Mouse (Mus musculus): Measurements from ENCODE around the gene S100a13.

The S100a13 gene

DNA sequence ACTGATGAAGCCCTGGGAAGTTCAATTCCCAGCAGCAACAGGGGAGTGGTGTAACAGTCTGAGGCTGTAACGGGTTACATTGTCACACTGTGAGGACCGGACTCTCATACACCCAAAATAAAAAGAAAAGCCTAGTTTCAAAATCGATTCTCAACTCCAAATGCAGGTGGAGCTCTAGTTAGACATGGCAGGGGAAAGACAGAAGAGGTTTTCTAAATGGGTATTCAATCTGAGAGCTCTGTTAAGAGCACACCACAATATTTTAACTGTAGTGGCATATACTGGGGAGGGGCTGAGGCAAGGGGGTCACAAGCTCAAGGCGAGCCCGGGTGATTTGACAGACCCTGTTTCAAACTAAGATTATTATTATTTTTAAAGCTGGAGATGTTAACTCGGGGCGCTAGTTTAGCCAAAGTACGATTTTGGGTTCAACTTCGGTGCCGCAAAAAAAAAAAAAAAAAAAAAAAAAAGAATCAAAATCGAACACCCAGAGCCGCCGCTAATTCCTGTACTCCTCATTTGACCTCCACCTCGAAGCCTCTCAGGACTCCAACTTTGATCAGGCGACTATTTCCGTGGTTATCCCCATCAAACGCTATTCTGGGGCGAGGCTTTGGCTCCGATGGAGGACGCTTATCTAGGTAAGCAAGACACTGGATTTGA, 5.8 kb upstream of the S100a13 start:
- no peak for DNase-seq

- peak; percentile 100 for DNase-seq
Measured at GRCm38 (mm10) chr3:90508950-90509746, 5.1 kb upstream of the S100a13 start, which contains the start of gene Chtop. Chtop (minus strand) TSS chr3:90509498.

- no peak for DNase-seq
Measured at GRCm38 (mm10) chr3:90509747-90510123, 4.5 kb upstream of the S100a13 start.

- DNase-seq = no peak
Measured at GRCm38 (mm10) chr3:90512276-90512675, 2.0 kb upstream of the S100a13 start.

GRCm38 (mm10) chr3:90512948-90513642, 1.1 kb upstream of the S100a13 start:
- DNase-seq = no peak

- DNase-seq = peak; percentile 81
Measured at GRCm38 (mm10) chr3:90514691-90515090, 456 bp downstream of the S100a13 start.

GRCm38 (mm10) chr3:90515242-90515641, 1.0 kb downstream of the S100a13 start:
- DNase-seq = peak; percentile 68

GRCm38 (mm10) chr3:90515789-90516188, 1.6 kb downstream of the S100a13 start:
- no peak for DNase-seq

DNA sequence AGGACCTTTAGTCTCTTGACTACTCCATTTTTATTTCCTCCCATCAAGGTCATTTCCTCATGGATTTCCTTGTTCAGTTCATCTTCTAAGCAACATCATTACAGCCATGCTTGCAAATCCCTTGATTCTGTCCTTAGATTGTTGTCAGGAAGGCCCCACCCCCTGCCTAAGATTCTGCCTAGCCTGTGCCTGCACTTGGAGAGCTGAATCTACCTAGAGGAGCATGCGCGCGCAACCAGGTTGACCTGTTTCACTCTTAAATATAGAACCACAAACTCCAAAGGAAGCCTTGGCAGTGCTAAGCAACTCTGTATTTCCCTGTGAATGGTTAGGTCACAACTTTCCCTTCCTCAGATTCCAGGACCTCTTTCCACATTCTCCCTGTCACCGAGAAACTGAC, 3.5 kb downstream of the S100a13 start:
- DNase-seq = no peak

- peak; percentile 60 for DNase-seq
Measured at GRCm38 (mm10) chr3:90525421-90525820, 11.2 kb downstream of the S100a13 start.

DNA sequence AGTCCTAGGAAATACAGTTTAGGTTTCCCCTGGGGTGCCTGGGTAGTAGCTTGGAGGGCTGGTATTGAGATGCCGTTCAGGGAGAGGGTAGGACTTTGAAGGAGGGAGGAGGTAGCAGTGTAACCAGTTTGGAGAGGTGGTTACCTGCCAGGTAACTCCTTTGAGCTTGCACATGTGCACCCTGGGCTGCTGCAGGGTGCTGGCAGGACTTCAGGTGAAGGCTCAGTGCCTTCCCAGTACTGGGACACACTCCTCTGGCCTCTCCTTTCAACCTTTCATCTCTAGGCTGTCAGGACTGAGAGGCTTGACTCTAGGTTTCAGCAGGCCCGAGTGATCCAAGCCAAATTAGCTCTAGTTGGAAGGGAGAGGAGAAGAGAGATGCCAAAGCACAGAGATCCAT, 11.8 kb downstream of the S100a13 start:
- no peak for DNase-seq

GRCm38 (mm10) chr3:90526580-90526979, 12.3 kb downstream of the S100a13 start, which contains the start of gene S100a14:
S100a14 (plus strand) TSS chr3:90526856.
- peak; percentile 66 for DNase-seq

DNA sequence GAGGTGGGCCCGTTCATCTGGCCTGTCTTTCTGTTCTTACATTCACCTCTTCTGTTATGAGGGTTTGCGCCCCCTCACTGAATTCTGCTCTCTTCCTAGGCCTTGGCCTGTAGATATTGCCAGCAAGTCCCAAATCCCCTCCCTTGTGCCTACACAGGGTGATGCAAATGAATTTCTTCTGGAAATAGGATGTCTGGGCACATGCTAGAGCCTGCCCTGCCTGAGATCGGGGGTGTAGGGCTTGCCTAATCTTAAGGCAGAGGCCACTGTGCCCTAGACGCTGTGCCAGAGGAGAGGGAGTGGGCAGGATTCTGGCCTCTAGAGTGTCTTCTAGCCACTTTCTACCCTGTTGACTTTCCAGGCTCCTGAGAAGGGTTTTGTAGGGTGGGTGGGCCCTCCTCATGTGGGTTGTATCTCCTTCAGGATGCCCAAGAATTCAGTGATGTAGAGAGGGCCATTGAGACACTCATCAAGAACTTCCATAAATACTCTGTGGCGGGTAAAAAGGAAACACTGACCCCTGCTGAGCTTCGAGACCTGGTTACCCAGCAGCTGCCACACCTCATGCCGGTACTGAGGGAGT, 13.1 kb downstream of the S100a13 start:
- no peak for DNase-seq

- no peak for DNase-seq
Measured at GRCm38 (mm10) chr3:90531713-90532112, 17.5 kb downstream of the S100a13 start.

DNA sequence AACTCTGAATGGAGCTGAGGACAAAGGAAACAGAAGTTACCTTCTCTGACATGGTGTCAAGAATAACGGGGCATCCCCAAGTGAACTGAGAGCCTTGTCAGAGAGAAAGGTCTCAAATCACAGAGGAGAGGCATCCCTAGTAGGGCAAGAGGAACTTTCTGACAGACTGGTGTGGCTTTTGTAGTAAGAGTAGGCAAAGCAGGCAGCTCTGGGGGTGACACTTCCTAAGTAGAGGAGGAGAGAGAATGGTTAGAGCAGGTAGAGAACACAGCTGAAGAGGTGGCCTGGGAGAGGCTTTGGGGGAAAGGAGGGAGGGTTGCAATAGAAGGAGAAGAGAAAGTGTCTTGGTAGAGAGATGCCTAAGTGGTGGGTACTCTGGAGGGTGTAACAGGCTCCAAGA, 21.2 kb downstream of the S100a13 start:
- DNase-seq = no peak

- DNase-seq = peak; percentile 72
Measured at GRCm38 (mm10) chr3:90537141-90537904, 23.1 kb downstream of the S100a13 start, which contains the start of gene S100a16. S100a16 (plus strand) TSS chr3:90537254.

DNA sequence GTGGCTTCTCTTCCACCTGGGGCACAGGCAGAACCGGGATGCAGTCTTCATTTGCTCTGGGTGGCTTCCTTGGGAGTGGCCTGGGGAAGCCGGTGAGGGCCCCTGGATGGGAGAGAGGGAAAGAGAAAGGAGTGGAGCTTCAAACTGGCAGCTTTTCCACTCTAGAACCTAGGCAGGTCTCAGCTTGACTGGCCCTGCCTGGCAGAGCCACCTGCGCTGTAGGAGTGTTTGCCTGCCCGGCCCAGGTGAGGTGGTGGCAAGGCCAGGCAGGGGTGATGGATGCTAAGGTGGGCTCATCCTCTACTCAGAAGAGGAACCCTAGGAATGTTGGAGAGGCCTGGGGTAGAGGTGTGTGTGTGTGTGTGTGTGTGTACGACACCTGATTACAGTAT, 23.7 kb downstream of the S100a13 start:
- no peak for DNase-seq

GRCm38 (mm10) chr3:90540904-90541303, 26.7 kb downstream of the S100a13 start:
- DNase-seq = peak; percentile 65

DNA sequence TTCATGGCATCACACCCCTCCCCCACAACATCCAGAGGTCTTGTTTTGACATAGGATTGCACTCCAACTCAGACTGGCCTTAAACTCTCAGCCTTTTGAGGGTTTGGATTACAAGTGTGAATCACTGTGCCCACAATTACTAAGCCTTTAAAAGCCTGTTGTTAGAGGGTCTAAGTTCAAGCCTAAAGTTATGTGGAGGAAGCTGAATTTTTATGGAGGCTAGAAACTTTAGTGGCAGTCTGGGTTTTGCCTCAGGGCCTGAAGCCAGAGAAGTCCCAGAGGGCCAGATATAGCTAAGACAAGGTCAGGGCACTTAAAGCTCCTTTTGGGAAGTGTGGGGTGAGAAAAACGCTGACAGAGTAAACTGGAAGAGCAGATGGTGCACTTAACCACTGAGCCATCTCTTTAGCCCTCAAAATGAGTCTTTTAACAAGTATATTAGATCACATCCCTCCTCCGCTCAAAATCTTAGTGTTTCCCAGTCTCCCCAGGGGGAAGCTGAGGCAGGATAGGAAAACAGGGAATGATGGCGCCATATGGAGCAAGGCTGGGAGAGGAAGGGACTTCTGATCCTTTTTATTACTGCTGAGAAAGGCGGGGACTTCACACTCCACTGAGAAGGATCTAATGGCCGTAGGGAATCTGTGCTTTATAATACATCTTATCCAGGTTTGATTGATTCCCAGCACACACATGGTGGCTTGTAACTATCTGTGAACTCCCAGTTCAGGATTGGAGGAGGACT, 35.6 kb downstream of the S100a13 start:
- no peak for DNase-seq

- no peak for DNase-seq
Measured at GRCm38 (mm10) chr3:90550421-90550790, 36.2 kb downstream of the S100a13 start.

GRCm38 (mm10) chr3:90552231-90552630, 38.0 kb downstream of the S100a13 start:
- DNase-seq = no peak

DNA sequence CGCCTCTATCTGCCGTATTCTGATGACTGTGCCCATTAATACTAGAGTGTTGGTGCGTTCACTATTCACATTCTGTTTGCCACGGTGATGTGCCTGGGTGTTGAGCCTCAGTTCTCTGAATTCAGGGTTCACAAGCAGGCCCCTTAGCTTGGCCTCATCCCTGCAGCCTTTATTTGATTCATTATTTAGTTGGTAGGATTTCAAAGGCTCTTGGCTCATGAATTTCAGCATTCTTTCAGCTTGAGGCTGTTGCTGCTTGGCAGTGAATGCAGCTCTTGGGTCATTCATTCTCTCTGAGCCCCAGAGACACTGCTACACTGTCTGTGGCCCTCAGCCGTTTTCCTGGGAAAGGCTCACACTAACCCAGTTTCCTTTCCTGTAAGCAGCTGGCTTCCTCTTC, 41.7 kb downstream of the S100a13 start:
- DNase-seq = no peak
